ENCODE assay signal across 15 mouse cellular contexts in genomic region chr3:115689920-115690319, GRCm38 (mm10). TPM values are rescaled to one million over a fixed set of nuclear protein-coding genes. Genes with fewer than 3 reads are reported as not detected.
A peak's percentile ranks its signal among the peaks of the same experiment; 100 is the strongest.
DNase-seq lines count a peak whose midpoint lies in the region; ATAC-seq and TF ChIP-seq lines count a peak whose summit lies in the region.
"Had no signal": no experiment of that assay in that cellular context is flagged by ENCODE, and none has a peak within 500 bp of the region (broad histone marks: within the 10 kb centered on the region; RNA-seq: fewer than 3 reads in every experiment).

No protein-coding gene starts in this region.

- no peak for TF ChIP-seq CTCF in heart, postnatal 0 days (IDR thresholded peaks at IDR 0.05; ENCODE audit: low read depth)
- no peak for TF ChIP-seq CTCF in spleen, adult 2 months (IDR thresholded peaks at IDR 0.05; ENCODE audit: extremely low read depth, insufficient read depth, insufficient read length, insufficient replicate concordance)

- TF ChIP-seq POLR2A in spleen, adult 2 months (IDR thresholded peaks at IDR 0.05; ENCODE audit: low read depth, low read length), result no peak

- H3K27me3 ChIP-seq in forebrain, embryonic 11.5 days (ENCODE audit: control insufficient read depth, insufficient read depth, low read length), result no peaks in the 10 kb centered on the region
- no peaks in the 10 kb centered on the region for H3K27me3 ChIP-seq in forebrain, embryonic 13.5 days
- H3K27me3 ChIP-seq in heart, postnatal 0 days (ENCODE audit: control insufficient read depth, insufficient read depth, low read length), result no peaks in the 10 kb centered on the region
- H3K27me3 ChIP-seq in spleen, adult 2 months (ENCODE audit: control insufficient read depth, insufficient read depth, low read length), result no peaks in the 10 kb centered on the region
- H3K27me3 ChIP-seq: neural tube, embryonic 15.5 days had no signal

- peaks cover 6% of the 10 kb centered on the region; the same call in 1 of the 2 replicates for H3K4me1 ChIP-seq in forebrain, embryonic 11.5 days (replicated peaks; ENCODE audit: control insufficient read depth, insufficient read depth, low read length)
- H3K4me1 ChIP-seq in forebrain, embryonic 13.5 days, result no peaks in the 10 kb centered on the region; the same call in 1 of the 2 replicates
- no peaks in the 10 kb centered on the region for H3K4me1 ChIP-seq in heart, postnatal 0 days (ENCODE audit: control insufficient read depth, insufficient read depth)
- peaks cover 35% of the 10 kb centered on the region for H3K4me1 ChIP-seq in spleen, adult 2 months (ENCODE audit: control insufficient read depth, insufficient read depth, insufficient read length)
- H3K4me1 ChIP-seq: neural tube, embryonic 15.5 days had no signal

- no peak for TF ChIP-seq EP300 in heart, postnatal 0 days (IDR thresholded peaks at IDR 0.05; ENCODE audit: low read depth)

- no peaks in the 10 kb centered on the region for H3K36me3 ChIP-seq in forebrain, embryonic 11.5 days (ENCODE audit: control insufficient read depth, insufficient read depth, low read length)
- H3K36me3 ChIP-seq in forebrain, embryonic 13.5 days (ENCODE audit: poor library complexity, severe bottlenecking), result no peaks in the 10 kb centered on the region
- H3K36me3 ChIP-seq in heart, postnatal 0 days (replicated peaks; ENCODE audit: control insufficient read depth, insufficient read depth, low read length), result no peaks in the 10 kb centered on the region
- no peaks in the 10 kb centered on the region for H3K36me3 ChIP-seq in spleen, adult 2 months (ENCODE audit: control insufficient read depth, insufficient read depth, low read length)
- H3K36me3 ChIP-seq: neural tube, embryonic 15.5 days had no signal

- no peak for DNase-seq in forebrain, embryonic 11.5 days (ENCODE audit: low spot score)
- no peak for DNase-seq in heart, postnatal 0 days (ENCODE audit: low spot score)
- no peak for DNase-seq in heart, postnatal 14 days
- DNase-seq in spleen, adult 2 months (ENCODE audit: low read depth in 1 of 2, low spot score in 2 of 2), result no peak
- DNase-seq in spleen, postnatal 4 days (ENCODE audit: low spot score in 2 of 2), result no peak
- no peak for DNase-seq in adrenal gland, postnatal 14 days
- DNase-seq in embryo, embryonic 9.5 days (ENCODE audit: extremely low spot score), result no peak
- DNase-seq: cerebellum, adult 2 months; gastrocnemius, postnatal 14 days; kidney, adult 11 months; lung, postnatal 14 days; spleen, adult 18-20 months had no signal

- no peak overlapping the region for H3K4me2 ChIP-seq in forebrain, embryonic 11.5 days (ENCODE audit: low read depth, low read length, severe bottlenecking)
- H3K4me2 ChIP-seq in forebrain, embryonic 13.5 days, result no peak overlapping the region
- H3K4me2 ChIP-seq in heart, postnatal 0 days (ENCODE audit: low read depth, low read length), result no peak overlapping the region
- H3K4me2 ChIP-seq: neural tube, embryonic 15.5 days had no signal

- H3K27ac ChIP-seq in forebrain, embryonic 11.5 days (ENCODE audit: low read depth, low read length), result peak overlapping the region; percentile 37; the same call in 1 of the 2 replicates
- H3K27ac ChIP-seq in forebrain, embryonic 13.5 days, result no peak overlapping the region
- peak overlapping the region; percentile 52 for H3K27ac ChIP-seq in heart, postnatal 0 days (ENCODE audit: low read depth)
- peak overlapping the region; percentile 71; the same call in 1 of the 2 replicates for H3K27ac ChIP-seq in spleen, adult 2 months (ENCODE audit: insufficient read depth, low read length)
- H3K27ac ChIP-seq: hindbrain, embryonic 14.5 days; neural tube, embryonic 15.5 days had no signal

- WGBS in forebrain, embryonic 11.5 days, result 47% methylated on average over 1 of the region's 1 CpGs
- 56% methylated on average over 1 of the region's 1 CpGs for WGBS in forebrain, embryonic 13.5 days
- 93% methylated on average over 1 of the region's 1 CpGs for WGBS in heart, postnatal 0 days
- WGBS in spleen, adult 2 months, result 86% methylated on average over 1 of the region's 1 CpGs

- no peak overlapping the region for H3K9ac ChIP-seq in forebrain, embryonic 11.5 days (ENCODE audit: low read length)
- no peak overlapping the region for H3K9ac ChIP-seq in forebrain, embryonic 13.5 days
- H3K9ac ChIP-seq in heart, postnatal 0 days (replicated peaks; ENCODE audit: low read depth, low read length), result no peak overlapping the region
- H3K9ac ChIP-seq: hindbrain, embryonic 14.5 days; neural tube, embryonic 15.5 days had no signal

- intact Hi-C loops in heart, postnatal 14 days (cut with DNase I), result no loop called here

- no peaks in the 10 kb centered on the region for H3K9me3 ChIP-seq in forebrain, embryonic 11.5 days (ENCODE audit: control insufficient read depth, low read length)
- H3K9me3 ChIP-seq in forebrain, embryonic 13.5 days (replicated peaks), result no peaks in the 10 kb centered on the region
- no peaks in the 10 kb centered on the region for H3K9me3 ChIP-seq in heart, postnatal 0 days (replicated peaks; ENCODE audit: control insufficient read depth, low read length)
- H3K9me3 ChIP-seq: neural tube, embryonic 15.5 days had no signal

- no peak overlapping the region for H3K4me3 ChIP-seq in forebrain, embryonic 11.5 days (ENCODE audit: low read depth, low read length)
- H3K4me3 ChIP-seq in forebrain, embryonic 13.5 days, result no peak overlapping the region
- H3K4me3 ChIP-seq in heart, postnatal 0 days (ENCODE audit: low read depth, low read length), result no peak overlapping the region
- no peak overlapping the region for H3K4me3 ChIP-seq in spleen, adult 2 months (ENCODE audit: extremely low read depth, insufficient read depth, insufficient read length)
- H3K4me3 ChIP-seq: neural tube, embryonic 15.5 days had no signal

- ATAC-seq in forebrain, embryonic 11.5 days (replicated peaks; ENCODE audit: low FRiP score), result no peak; the same call in 1 of the 2 replicates
- ATAC-seq in forebrain, embryonic 13.5 days, result no peak
- ATAC-seq in heart, postnatal 0 days (ENCODE audit: insufficient read depth, low read depth), result no peak

RNA-seq across cellular contexts. Expression of gene S1pr1, which starts 25.0 kb away (rescaled TPM):
- 35.3 and 35.9 TPM in 2 replicates for polyA plus RNA-seq in forebrain, embryonic 11.5 days (2014; fragmentation: Nextera tagmentation; extraction: Ambion mirVana)
- 28.0 and 29.7 TPM in 2 replicates for polyA plus RNA-seq in forebrain, embryonic 13.5 days (2015; fragmentation: Nextera tagmentation; extraction: Ambion mirVana)
- total RNA-seq in heart, postnatal 0 days (2014; rRNA removed; ENCODE audit: low replicate concordance), result 160 and 192 TPM in 2 replicates
- polyA plus RNA-seq in heart, postnatal 0 days (2015; fragmentation: Nextera tagmentation; extraction: Ambion mirVana), result 66.1 and 74.6 TPM in 2 replicates
- 100 to 1,000 TPM in 1 of 2 experiments, 10 to 100 TPM in 1; 99.1 to 105 TPM for total RNA-seq in heart, postnatal 14 days (2021)
- polyA plus RNA-seq in spleen, adult 2 months (2012; rRNA removed), result 138 and 187 TPM in 2 replicates
- total RNA-seq in adrenal gland, postnatal 14 days (2021), result 50.8 and 66.3 TPM in 2 replicates
